Comparison of ENCODE assay signal across 22 mouse cellular contexts in genomic region chr1:91715791-91716190, GRCm38 (mm10).
DNase-seq lines count a peak whose midpoint lies in the region; ATAC-seq and TF ChIP-seq lines count a peak whose summit lies in the region.
"Had no signal": no experiment of that assay in that cellular context is flagged by ENCODE, and none has a peak within 500 bp of the region (broad histone marks: within the 10 kb centered on the region; RNA-seq: fewer than 3 reads in every experiment).

No protein-coding gene starts in this region.

- intact Hi-C loops in heart, postnatal 25 days (cut with DNase I), result no loop called here

- no peak overlapping the region for H3K4me2 ChIP-seq in lung, embryonic 16.5 days (ENCODE audit: low read depth, low read length)
- no peak overlapping the region for H3K4me2 ChIP-seq in lung, postnatal 0 days (replicated peaks; ENCODE audit: low read depth, low read length)
- no peak overlapping the region for H3K4me2 ChIP-seq in limb, embryonic 12.5 days
- no peak overlapping the region for H3K4me2 ChIP-seq in stomach, embryonic 16.5 days (ENCODE audit: low read depth, low read length)
- H3K4me2 ChIP-seq: kidney, embryonic 15.5 days; liver, embryonic 13.5 days; midbrain, embryonic 12.5 days; neural tube, embryonic 15.5 days; stomach, embryonic 15.5 days had no signal

- H3K4me1 ChIP-seq in lung, embryonic 16.5 days (replicated peaks; ENCODE audit: control insufficient read depth, insufficient read depth, low read length), result peaks cover 9% of the 10 kb centered on the region
- peaks cover 3% of the 10 kb centered on the region; the same call in 1 of the 2 replicates for H3K4me1 ChIP-seq in lung, postnatal 0 days (ENCODE audit: insufficient read depth, low read depth, low read length)
- peaks cover 8% of the 10 kb centered on the region; the same call in 1 of the 2 replicates for H3K4me1 ChIP-seq in limb, embryonic 12.5 days (replicated peaks)
- peaks cover 4% of the 10 kb centered on the region; the same call in 1 of the 2 replicates for H3K4me1 ChIP-seq in stomach, embryonic 16.5 days (ENCODE audit: control insufficient read depth, insufficient read depth, low read length)
- H3K4me1 ChIP-seq: forebrain, embryonic 10.5 days; kidney, embryonic 15.5 days; liver, embryonic 13.5 days; midbrain, embryonic 12.5 days; neural tube, embryonic 15.5 days had no signal

- no peak overlapping the region for H3K9ac ChIP-seq in lung, embryonic 16.5 days (ENCODE audit: low read length)
- H3K9ac ChIP-seq in lung, postnatal 0 days (replicated peaks; ENCODE audit: low read depth), result no peak overlapping the region
- H3K9ac ChIP-seq in limb, embryonic 12.5 days (replicated peaks), result 0 out of 2 replicates have a peak overlapping the region, but pooled peaks have one; percentile 13
- no peak overlapping the region for H3K9ac ChIP-seq in stomach, embryonic 16.5 days (ENCODE audit: low read length)
- H3K9ac ChIP-seq: kidney, embryonic 15.5 days; liver, embryonic 13.5 days; midbrain, embryonic 12.5 days; neural tube, embryonic 15.5 days; stomach, embryonic 15.5 days had no signal

- ATAC-seq in lung, embryonic 16.5 days (ENCODE audit: low read depth), result no peak; the same call in 1 of the 2 replicates
- ATAC-seq in lung, postnatal 0 days, result no peak
- no peak for ATAC-seq in limb, embryonic 12.5 days (ENCODE audit: insufficient number of reproducible peaks, insufficient read depth, low FRiP score, low TSS enrichment, low read depth)
- ATAC-seq in stomach, embryonic 16.5 days (ENCODE audit: insufficient read depth, low FRiP score), result no peak
- ATAC-seq: CD4-positive, CD25-positive, alpha-beta regulatory T cell, adult 4 months had no signal

- H3K9me3 ChIP-seq in lung, embryonic 16.5 days (ENCODE audit: control insufficient read depth, low read length), result no peaks in the 10 kb centered on the region
- no peaks in the 10 kb centered on the region for H3K9me3 ChIP-seq in lung, postnatal 0 days (ENCODE audit: low read length)
- H3K9me3 ChIP-seq in limb, embryonic 12.5 days, result no peaks in the 10 kb centered on the region
- H3K9me3 ChIP-seq in stomach, embryonic 16.5 days (replicated peaks; ENCODE audit: control insufficient read depth, low read length), result no peaks in the 10 kb centered on the region
- H3K9me3 ChIP-seq: kidney, embryonic 15.5 days; liver, embryonic 13.5 days; midbrain, embryonic 12.5 days; neural tube, embryonic 15.5 days; stomach, embryonic 15.5 days had no signal

- DNase-seq in heart, adult 11 months, result peak; percentile 79
- no peak for DNase-seq in heart, postnatal 25 days (ENCODE audit: low spot score)
- no peak for DNase-seq in lung, postnatal 0 days (ENCODE audit: low spot score)
- no peak for DNase-seq in adrenal gland, adult 8-10 months
- DNase-seq: adrenal gland, postnatal 25 days; cerebellum, adult 9-10 months; kidney, adult 11 months; kidney, postnatal 36 days; layer of hippocampus, postnatal 36 days; liver, embryonic 13.5 days; lung, postnatal 14 days; right cerebral cortex, adult 18-20 months; thymus, postnatal 14 days had no signal

- no peak for TF ChIP-seq EP300 in lung, postnatal 0 days (IDR thresholded peaks at IDR 0.05)

- no peaks in the 10 kb centered on the region for H3K27me3 ChIP-seq in lung, embryonic 16.5 days (ENCODE audit: control insufficient read depth, insufficient read depth, low read depth, low read length)
- H3K27me3 ChIP-seq in lung, postnatal 0 days (replicated peaks; ENCODE audit: insufficient read depth, low read length), result no peaks in the 10 kb centered on the region
- no peaks in the 10 kb centered on the region for H3K27me3 ChIP-seq in limb, embryonic 12.5 days
- no peaks in the 10 kb centered on the region for H3K27me3 ChIP-seq in stomach, embryonic 16.5 days (ENCODE audit: control insufficient read depth, insufficient read depth, low read length)
- H3K27me3 ChIP-seq: liver, embryonic 13.5 days; midbrain, embryonic 12.5 days; neural tube, embryonic 15.5 days; stomach, embryonic 15.5 days had no signal

- H3K4me3 ChIP-seq in lung, embryonic 16.5 days (ENCODE audit: low read length), result no peak overlapping the region
- no peak overlapping the region for H3K4me3 ChIP-seq in lung, postnatal 0 days (ENCODE audit: low read depth, low read length)
- H3K4me3 ChIP-seq in limb, embryonic 12.5 days (replicated peaks), result no peak overlapping the region
- no peak overlapping the region for H3K4me3 ChIP-seq in stomach, embryonic 16.5 days (replicated peaks; ENCODE audit: low read length)
- H3K4me3 ChIP-seq: forebrain, embryonic 10.5 days; kidney, embryonic 15.5 days; liver, embryonic 13.5 days; midbrain, embryonic 12.5 days; neural tube, embryonic 15.5 days; stomach, embryonic 15.5 days had no signal

- TF ChIP-seq CTCF in lung, postnatal 0 days (IDR thresholded peaks at IDR 0.05), result no peak

- H3K27ac ChIP-seq in lung, embryonic 16.5 days (ENCODE audit: low read length), result peak overlapping the region; percentile 65
- H3K27ac ChIP-seq in lung, postnatal 0 days (ENCODE audit: low read length), result no peak overlapping the region
- no peak overlapping the region for H3K27ac ChIP-seq in limb, embryonic 12.5 days
- H3K27ac ChIP-seq in stomach, embryonic 16.5 days (ENCODE audit: low read length), result 0 out of 2 replicates have a peak overlapping the region, but pooled peaks have one; percentile 48
- H3K27ac ChIP-seq: forebrain, embryonic 10.5 days; kidney, embryonic 15.5 days; liver, embryonic 13.5 days; midbrain, embryonic 12.5 days; neural tube, embryonic 15.5 days had no signal

- WGBS in lung, embryonic 16.5 days, result 81% methylated on average over 2 of the region's 2 CpGs
- WGBS in lung, postnatal 0 days, result 73% methylated on average over 2 of the region's 2 CpGs
- WGBS in limb, embryonic 12.5 days, result 83% methylated on average over 2 of the region's 2 CpGs
- 80% methylated on average over 2 of the region's 2 CpGs for WGBS in stomach, embryonic 16.5 days

- H3K36me3 ChIP-seq in lung, embryonic 16.5 days (ENCODE audit: control insufficient read depth, insufficient read depth, low read length), result no peaks in the 10 kb centered on the region
- H3K36me3 ChIP-seq in lung, postnatal 0 days (ENCODE audit: insufficient read depth, low read length), result no peaks in the 10 kb centered on the region
- H3K36me3 ChIP-seq in limb, embryonic 12.5 days, result no peaks in the 10 kb centered on the region
- no peaks in the 10 kb centered on the region for H3K36me3 ChIP-seq in stomach, embryonic 16.5 days (ENCODE audit: control insufficient read depth, insufficient read depth, low read length)
- H3K36me3 ChIP-seq: forebrain, embryonic 10.5 days; kidney, embryonic 15.5 days; liver, embryonic 13.5 days; midbrain, embryonic 12.5 days; neural tube, embryonic 15.5 days; stomach, embryonic 15.5 days had no signal

Comparison
In these comparisons a context has a peak if more than half of its experiments do, and no peak if none do; other contexts are left out.
1. H3K27ac ChIP-seq: peak in lung, embryonic 16.5 days (single experiment) and stomach, embryonic 16.5 days (single experiment); none in lung, postnatal 0 days (single experiment) and limb, embryonic 12.5 days (single experiment).